Mouse (Mus musculus): ENCODE measurements around the gene Rgs14. TPM values are rescaled to one million over a fixed set of nuclear protein-coding genes. Genes with fewer than 3 reads are reported as not detected.

The Rgs14 gene
- total RNA-seq, 2 experiments from 2014 or later: 3.2 to 6.9 TPM

DNA sequence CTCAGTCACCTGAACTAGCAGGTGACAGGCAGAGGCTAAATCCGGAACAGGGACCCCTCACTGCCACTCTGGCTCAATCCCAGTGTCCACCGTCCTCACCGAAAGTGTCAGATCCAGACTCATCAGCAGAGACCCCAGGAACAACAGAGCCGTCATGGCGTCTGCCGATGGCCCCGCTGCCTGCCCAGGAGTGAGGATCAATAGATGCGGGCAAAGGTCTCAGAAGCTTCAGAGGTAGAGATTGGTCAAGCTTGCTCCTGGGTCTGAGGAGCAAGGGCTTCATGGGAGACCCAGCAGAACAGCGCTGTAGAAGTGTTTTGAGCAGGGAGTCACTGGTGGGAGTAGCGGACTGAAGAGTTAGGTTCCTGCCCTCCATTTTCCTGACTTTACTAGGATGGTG, 57.1 kb downstream of the Rgs14 start, which contains the start of gene F12:
F12 (minus strand) TSS at position 181 of the 400 bp plus-strand sequence.
- no peak for ATAC-seq (replicated peaks; ENCODE audit: low FRiP score, low TSS enrichment, poor library complexity, severe bottlenecking)

DNA sequence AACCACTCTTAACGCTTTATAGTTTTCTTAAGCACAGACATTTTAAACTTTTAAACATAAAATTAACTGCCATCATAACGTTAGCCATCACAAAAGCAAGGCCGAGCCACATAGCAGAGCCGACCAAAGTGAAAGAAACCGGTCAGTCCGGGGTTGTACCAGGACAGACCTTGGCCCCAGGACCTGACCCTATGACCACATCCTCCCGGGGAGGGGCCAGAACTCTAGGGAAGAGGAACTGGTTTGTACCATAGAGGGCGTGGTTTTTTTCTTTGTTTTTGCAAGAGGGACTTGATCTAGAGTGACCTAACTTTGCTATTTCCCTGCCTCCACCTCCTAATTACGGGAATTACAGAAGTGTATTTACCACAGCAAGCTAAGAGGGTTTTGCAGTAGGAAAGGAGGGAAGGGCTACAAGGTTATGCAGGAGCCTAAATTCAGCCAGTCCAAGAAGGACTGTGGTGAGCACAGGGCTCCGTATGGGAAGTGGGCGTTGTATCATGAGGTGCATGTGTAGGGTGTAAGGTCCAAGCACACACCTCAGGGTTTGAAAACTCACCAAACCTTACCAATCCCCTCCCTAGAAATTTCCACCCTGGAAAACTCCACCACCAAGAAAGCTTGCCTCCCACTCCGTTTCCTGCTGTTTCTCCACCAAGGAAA, 59.8 kb downstream of the Rgs14 start:
- ATAC-seq (replicated peaks; ENCODE audit: low FRiP score, low TSS enrichment, poor library complexity, severe bottlenecking): no peak

DNA sequence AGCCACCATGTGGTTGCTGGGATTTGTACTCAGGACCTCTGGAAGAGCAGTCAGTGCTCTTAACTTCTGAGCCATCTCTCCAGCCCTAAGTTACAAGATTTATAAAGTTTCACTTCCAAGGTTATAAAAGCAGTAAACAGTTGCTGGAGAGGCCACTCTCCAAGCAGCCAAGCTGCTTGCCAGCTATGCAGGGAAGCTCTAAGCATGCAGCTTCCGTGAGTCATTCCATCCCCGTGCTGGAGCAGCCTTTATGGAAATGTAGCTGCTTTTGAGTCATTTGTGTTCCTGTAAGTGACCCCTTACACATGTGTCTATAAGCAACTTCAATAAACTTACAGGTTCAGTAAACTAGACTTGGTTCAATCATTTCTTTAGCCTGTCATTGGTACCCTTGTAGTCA, 61.0 kb downstream of the Rgs14 start:
- ATAC-seq (replicated peaks; ENCODE audit: low FRiP score, low TSS enrichment, poor library complexity, severe bottlenecking): no peak

DNA sequence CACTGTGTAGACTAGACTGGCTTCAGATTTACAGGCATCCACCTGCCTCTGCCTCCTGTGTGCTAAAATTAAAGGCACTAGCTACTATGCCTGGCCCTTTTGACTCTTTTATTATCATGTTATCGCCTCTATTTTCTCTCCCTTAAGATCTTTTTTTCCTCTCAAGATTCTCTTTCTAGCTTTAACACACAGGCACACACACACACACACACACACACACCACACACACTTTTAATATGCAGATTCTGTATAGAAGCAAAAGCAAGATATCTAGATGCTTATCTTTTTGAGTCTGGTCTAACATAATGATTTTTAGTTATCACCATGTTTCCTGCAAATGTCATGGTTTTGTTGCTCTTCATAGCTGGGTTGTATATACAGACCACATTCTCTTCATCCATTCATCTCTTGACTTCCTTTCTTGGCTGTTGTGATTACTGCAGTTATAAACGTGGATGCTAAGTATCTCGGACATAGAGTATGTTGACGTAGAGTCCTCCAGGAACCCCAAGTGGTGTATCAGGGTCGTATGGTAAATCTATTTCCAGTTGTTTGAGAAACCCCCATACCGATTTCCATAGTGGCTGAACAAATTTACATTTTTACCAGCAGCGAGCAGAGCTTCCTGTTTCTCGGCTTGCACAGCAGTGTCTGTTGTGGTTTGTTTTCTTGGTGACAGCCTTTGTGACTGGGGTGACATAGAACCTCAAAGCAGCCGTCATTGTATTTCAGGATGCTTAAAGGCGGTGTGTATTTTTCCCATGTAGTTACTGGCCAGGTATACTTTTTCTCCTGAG, 62.6 kb downstream of the Rgs14 start:
- ATAC-seq (replicated peaks; ENCODE audit: low FRiP score, low TSS enrichment, poor library complexity, severe bottlenecking): no peak

Other genes with a start within 250 kb of the Rgs14 start
- gene Gm17617, start 236.2 kb upstream of the Rgs14 start, total RNA-seq (2014; fragmentation: Nextera tagmentation): not detected in 2 replicates
- gene Gm17617, start 236.2 kb upstream of the Rgs14 start, total RNA-seq (2017): not detected in 2 replicates
- not detected in 2 replicates for gene Fgfr4, start 217.1 kb upstream of the Rgs14 start, total RNA-seq (2014; fragmentation: Nextera tagmentation)
- gene Fgfr4, start 217.1 kb upstream of the Rgs14 start, total RNA-seq (2017): not detected in 2 replicates
- gene Nsd1, start 159.9 kb upstream of the Rgs14 start, total RNA-seq (2014; fragmentation: Nextera tagmentation): 99.4 and 139 TPM in 2 replicates
- 77.3 and 94.1 TPM in 2 replicates for gene Nsd1, start 159.9 kb upstream of the Rgs14 start, total RNA-seq (2017)
- 173 and 220 TPM in 2 replicates for gene Prelid1, start 49.2 kb upstream of the Rgs14 start, total RNA-seq (2014; fragmentation: Nextera tagmentation)
- 71.2 and 80.5 TPM in 2 replicates for gene Prelid1, start 49.2 kb upstream of the Rgs14 start, total RNA-seq (2017)
- gene Rab24, start 47.8 kb upstream of the Rgs14 start, total RNA-seq (2014; fragmentation: Nextera tagmentation): 88.0 and 120 TPM in 2 replicates
- gene Rab24, start 47.8 kb upstream of the Rgs14 start, total RNA-seq (2017): 13.0 and 30.0 TPM in 2 replicates
- 9.9 TPM in 1 of 2 replicates, not detected in the other for gene Mxd3, start 39.9 kb upstream of the Rgs14 start, total RNA-seq (2014; fragmentation: Nextera tagmentation)
- 3.6 and 5.0 TPM in 2 replicates for gene Mxd3, start 39.9 kb upstream of the Rgs14 start, total RNA-seq (2017)
- 110 and 122 TPM in 2 replicates for gene Lman2, start 6.9 kb upstream of the Rgs14 start, total RNA-seq (2014; fragmentation: Nextera tagmentation)
- 75.6 and 91.9 TPM in 2 replicates for gene Lman2, start 6.9 kb upstream of the Rgs14 start, total RNA-seq (2017)
- not detected in 2 replicates for gene Slc34a1, start 28.5 kb downstream of the Rgs14 start, total RNA-seq (2014; fragmentation: Nextera tagmentation)
- not detected in 2 replicates for gene Slc34a1, start 28.5 kb downstream of the Rgs14 start, total RNA-seq (2017)
- gene Pfn3, start 45.5 kb downstream of the Rgs14 start, total RNA-seq (2014; fragmentation: Nextera tagmentation): not detected in 2 replicates
- not detected in 2 replicates for gene Pfn3, start 45.5 kb downstream of the Rgs14 start, total RNA-seq (2017)
- not detected in 2 replicates for gene F12, start 57.1 kb downstream of the Rgs14 start, total RNA-seq (2014; fragmentation: Nextera tagmentation)
- gene F12, start 57.1 kb downstream of the Rgs14 start, total RNA-seq (2017): not detected in 2 replicates
- 61.4 and 80.6 TPM in 2 replicates for gene Grk6, start 75.3 kb downstream of the Rgs14 start, total RNA-seq (2014; fragmentation: Nextera tagmentation)
- gene Grk6, start 75.3 kb downstream of the Rgs14 start, total RNA-seq (2017): 67.7 and 82.4 TPM in 2 replicates
- not detected in 2 replicates for gene Prr7, start 94.5 kb downstream of the Rgs14 start, total RNA-seq (2014; fragmentation: Nextera tagmentation)
- gene Prr7, start 94.5 kb downstream of the Rgs14 start, total RNA-seq (2017): not detected in 2 replicates
- 0.84 TPM in 1 of 2 replicates, not detected in the other for gene Dbn1, start 118.4 kb downstream of the Rgs14 start, total RNA-seq (2014; fragmentation: Nextera tagmentation)
- gene Dbn1, start 118.4 kb downstream of the Rgs14 start, total RNA-seq (2017): 2.4 TPM in 1 of 2 replicates, not detected in the other
- gene Pdlim7, start 143.9 kb downstream of the Rgs14 start, total RNA-seq (2014; fragmentation: Nextera tagmentation): 11.5 and 13.2 TPM in 2 replicates
- 3.0 and 4.3 TPM in 2 replicates for gene Pdlim7, start 143.9 kb downstream of the Rgs14 start, total RNA-seq (2017)
- 1.5 and 2.2 TPM in 2 replicates for gene Dok3, start 159.6 kb downstream of the Rgs14 start, total RNA-seq (2014; fragmentation: Nextera tagmentation)
- gene Dok3, start 159.6 kb downstream of the Rgs14 start, total RNA-seq (2017): 1.8 and 2.9 TPM in 2 replicates
- gene Ddx41, start 166.9 kb downstream of the Rgs14 start, total RNA-seq (2014; fragmentation: Nextera tagmentation): 55.0 and 56.4 TPM in 2 replicates
- 58.9 and 64.3 TPM in 2 replicates for gene Ddx41, start 166.9 kb downstream of the Rgs14 start, total RNA-seq (2017)
- 49.7 and 72.9 TPM in 2 replicates for gene Fam193b, start 201.4 kb downstream of the Rgs14 start, total RNA-seq (2014; fragmentation: Nextera tagmentation)
- 17.9 and 22.9 TPM in 2 replicates for gene Fam193b, start 201.4 kb downstream of the Rgs14 start, total RNA-seq (2017)
- 65.7 and 68.8 TPM in 2 replicates for gene Tmed9, start 204.0 kb downstream of the Rgs14 start, total RNA-seq (2014; fragmentation: Nextera tagmentation)
- 145 and 158 TPM in 2 replicates for gene Tmed9, start 204.0 kb downstream of the Rgs14 start, total RNA-seq (2017)
- 8.2 and 9.4 TPM in 2 replicates for gene B4galt7, start 230.2 kb downstream of the Rgs14 start, total RNA-seq (2014; fragmentation: Nextera tagmentation)
- gene B4galt7, start 230.2 kb downstream of the Rgs14 start, total RNA-seq (2017): 9.8 and 16.3 TPM in 2 replicates

Measured in megakaryocyte-erythroid progenitor cell, adult 5-6 weeks (primary cell).